Mouse (Mus musculus): Measurements from ENCODE around the gene E2f8. TPM values are rescaled to one million over a fixed set of nuclear protein-coding genes. Genes with fewer than 3 reads are reported as not detected.

The E2f8 gene
- total RNA-seq, 2 experiments from 2014 or later, result 0.45 to 0.82 TPM

Other genes starting within 250 kb of the E2f8 start
- gene Mrgprb3, start 237.8 kb downstream of the E2f8 start, total RNA-seq (2021), result not detected
- 10 to 100 TPM; 11.2 to 13.8 TPM for gene Zdhhc13, start 92.6 kb downstream of the E2f8 start, total RNA-seq (2021)
- gene Csrp3, start 33.6 kb downstream of the E2f8 start, total RNA-seq (2021), result 1,000 to 10,000 TPM; 1,990 to 2,288 TPM
- 10 to 100 TPM; 35.5 to 45.2 TPM for gene Nav2, start 27.1 kb upstream of the E2f8 start, total RNA-seq (2021)

Data from heart, adult 18-20 months (tissue).